8 mouse cellular contexts compared by ENCODE assay signal in the genomic region with DNA sequence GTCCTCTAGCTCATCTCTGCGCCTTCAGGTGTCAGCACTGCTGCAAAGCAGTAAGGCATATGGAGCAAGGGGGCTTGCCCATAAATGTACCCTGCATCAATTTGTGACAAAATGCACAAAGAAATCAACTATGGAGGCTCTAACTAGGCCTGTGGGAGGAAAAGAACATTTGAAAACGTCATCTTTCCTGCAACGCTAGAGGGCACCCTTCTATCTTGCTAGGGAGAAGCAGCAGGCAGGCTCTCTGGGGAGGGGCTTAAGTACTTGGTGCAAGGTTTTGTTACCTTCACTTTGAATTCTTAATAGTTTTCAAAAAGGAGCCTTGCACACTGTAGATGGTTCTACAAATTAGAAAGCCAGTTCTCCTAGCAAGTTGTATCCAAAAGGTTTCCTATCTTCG. TPM values are rescaled to one million over a fixed set of nuclear protein-coding genes. Genes with fewer than 3 reads are reported as not detected.
DNase-seq lines count a peak whose midpoint lies in the region; ATAC-seq and TF ChIP-seq lines count a peak whose summit lies in the region.

No protein-coding gene starts in this region.

- WGBS in cerebellum, adult 2 months = 29% methylated on average over 4 of the region's 4 CpGs
- WGBS in neural tube, embryonic 15.5 days = 22% methylated on average over 4 of the region's 4 CpGs
- 23% methylated on average over 4 of the region's 4 CpGs for WGBS in forebrain, embryonic 15.5 days
- 23% methylated on average over 4 of the region's 4 CpGs for WGBS in large intestine, adult 2 months

- DNase-seq in cerebellum, adult 2 months = peak in 1 of 2 experiments; percentile 17
- no peak for DNase-seq in cerebellum, adult 9-11 months
- peak; percentile 47 for DNase-seq in neural tube, embryonic 10.5 days (ENCODE audit: extremely low spot score, low spot score)
- DNase-seq in large intestine, adult 2 months (ENCODE audit: low read depth, low spot score) = peak; percentile 62
- peak; percentile 34 for DNase-seq in lung, postnatal 25 days (ENCODE audit: low spot score)

- no peak overlapping the region for H3K27ac ChIP-seq in cerebellum, adult 2 months (ENCODE audit: insufficient read depth, low read length)
- no peak overlapping the region for H3K27ac ChIP-seq in neural tube, embryonic 15.5 days (replicated peaks)
- no peak overlapping the region for H3K27ac ChIP-seq in forebrain, embryonic 15.5 days (replicated peaks)

- peaks cover 7% of the 10 kb centered on the region for H3K4me1 ChIP-seq in cerebellum, adult 2 months (ENCODE audit: control insufficient read depth, insufficient read depth, low read length)
- peaks cover 25% of the 10 kb centered on the region for H3K4me1 ChIP-seq in neural tube, embryonic 15.5 days
- H3K4me1 ChIP-seq in forebrain, embryonic 15.5 days = peaks cover 21% of the 10 kb centered on the region

- no peak for ATAC-seq in neural tube, embryonic 15.5 days (ENCODE audit: low FRiP score)
- 0 out of 2 replicates have a peak, but pooled peaks have one; percentile 0 for ATAC-seq in forebrain, embryonic 15.5 days (replicated peaks)
- no peak for ATAC-seq in monocyte, adult 5-6 weeks (replicated peaks; ENCODE audit: insufficient number of reproducible peaks, low FRiP score, low TSS enrichment, poor library complexity, severe bottlenecking)

- peak; percentile 14; the same call in 1 of the 2 replicates for TF ChIP-seq CTCF in cerebellum, adult 2 months (IDR thresholded peaks at IDR 0.05; ENCODE audit: borderline replicate concordance, insufficient read depth, low read depth, low read length)

- TF ChIP-seq POLR2A in cerebellum, adult 2 months (IDR thresholded peaks at IDR 0.05; ENCODE audit: borderline replicate concordance, insufficient read depth, low read length) = no peak

- no peaks in the 10 kb centered on the region for H3K9me3 ChIP-seq in neural tube, embryonic 15.5 days (replicated peaks)
- no peaks in the 10 kb centered on the region for H3K9me3 ChIP-seq in forebrain, embryonic 15.5 days

- H3K36me3 ChIP-seq in neural tube, embryonic 15.5 days = no peaks in the 10 kb centered on the region
- no peaks in the 10 kb centered on the region for H3K36me3 ChIP-seq in forebrain, embryonic 15.5 days

- H3K27me3 ChIP-seq in cerebellum, adult 2 months (ENCODE audit: control insufficient read depth, insufficient read depth, low read length) = no peaks in the 10 kb centered on the region; the same call in 1 of the 2 replicates
- H3K27me3 ChIP-seq in neural tube, embryonic 15.5 days (replicated peaks) = peaks cover 5% of the 10 kb centered on the region; the same call in 1 of the 2 replicates
- peaks cover 6% of the 10 kb centered on the region; the same call in 1 of the 2 replicates for H3K27me3 ChIP-seq in forebrain, embryonic 15.5 days

- no peak overlapping the region for H3K4me2 ChIP-seq in neural tube, embryonic 15.5 days
- H3K4me2 ChIP-seq in forebrain, embryonic 15.5 days (replicated peaks) = no peak overlapping the region

- H3K4me3 ChIP-seq in cerebellum, adult 2 months (replicated peaks; ENCODE audit: insufficient read depth, low read depth, low read length) = no peak overlapping the region
- H3K4me3 ChIP-seq in neural tube, embryonic 15.5 days (replicated peaks) = no peak overlapping the region
- H3K4me3 ChIP-seq in forebrain, embryonic 15.5 days = no peak overlapping the region

- no peak overlapping the region for H3K9ac ChIP-seq in neural tube, embryonic 15.5 days (replicated peaks)
- H3K9ac ChIP-seq in forebrain, embryonic 15.5 days (replicated peaks) = no peak overlapping the region

RNA-seq across cellular contexts. Expression of gene Adcy2, which starts 2.8 kb away (rescaled TPM):
- polyA plus RNA-seq in cerebellum, adult 2 months (2012; rRNA removed) = 31.1 and 35.5 TPM in 2 replicates
- 17.0 and 22.0 TPM in 2 replicates for polyA plus RNA-seq in neural tube, embryonic 15.5 days (2015; fragmentation: Nextera tagmentation; extraction: Ambion mirVana)
- polyA plus RNA-seq in forebrain, embryonic 15.5 days (2015; fragmentation: Nextera tagmentation; extraction: Ambion mirVana) = 4.1 and 4.2 TPM in 2 replicates
- polyA plus RNA-seq in large intestine, adult 2 months (2012; rRNA removed) = 0.61 and 0.67 TPM in 2 replicates
- not detected in 3 replicates for total RNA-seq in monocyte, adult 5-6 weeks (2017)
